Mouse (Mus musculus) kidney, adult 2 months (tissue): ENCODE measurements around the gene Zfp36l1. TPM values are rescaled to one million over a fixed set of nuclear protein-coding genes. Genes with fewer than 3 reads are reported as not detected.

Source experiments
- DNase-seq: peaks from one replicate; pipeline ENCODE4 v3.0.0; 2021
- H3K27ac ChIP-seq: fragments of 200-500 bp; 2 replicates; pipeline ENCODE4 v1.5.1; 2012; ENCODE audit warnings: low read depth, low read length, control low read depth, inconsistent platforms; ENCODE audit not compliant: insufficient read depth
- H3K27me3 ChIP-seq: fragments of 200-500 bp; replicated peaks from 2 replicates; pipeline ENCODE4 v1.6.1; 2012; ENCODE audit warnings: mild to moderate bottlenecking, moderate library complexity, low read length, inconsistent platforms; ENCODE audit not compliant: control insufficient read depth, insufficient read depth
- H3K36me3 ChIP-seq: fragments of 200-500 bp; 2 replicates; pipeline ENCODE4 v1.6.1; 2012; ENCODE audit warnings: mild to moderate bottlenecking, moderate library complexity, low read length, inconsistent platforms; ENCODE audit not compliant: control insufficient read depth, insufficient read depth
- H3K4me1 ChIP-seq: fragments of 200-500 bp; 2 replicates; pipeline ENCODE4 v1.6.1; 2011; ENCODE audit warnings: low read length; ENCODE audit not compliant: control insufficient read depth, insufficient read depth
- H3K4me3 ChIP-seq: fragments of 200-500 bp; 2 replicates; pipeline ENCODE4 v1.5.1; 2011; ENCODE audit warnings: mild to moderate bottlenecking, low read depth, low read length, control low read depth; ENCODE audit not compliant: insufficient read depth
- CTCF ChIP-seq: fragments of 200-500 bp; conservative IDR thresholded peaks from 2 replicates; pipeline ENCODE4 v1.5.1; 2011; ENCODE audit warnings: low read depth, mild to moderate bottlenecking, control low read depth, low read length, moderate library complexity, mixed read lengths; ENCODE audit not compliant: insufficient read depth, insufficient read length
- POLR2A ChIP-seq: fragments of 200-500 bp; IDR thresholded peaks from one replicate; pipeline ENCODE4 v1.6.1; 2011; ENCODE audit warnings: low read depth, low read length, control low read depth
- WGBS: fragments of 180-500 bp; shearing (Covaris S2); methylation state at CpG from one replicate; pipeline ENCODE4 v1.1.7; 2018; 5-methylcytosine and 5-hydroxymethylcytosine counted together
- polyA plus RNA-seq: library from polyadenylated mRNA; depleted of rRNA; stranded (reverse); fragments of >200 nt; gene quantifications from 2 replicates; pipeline ENCODE4 v1.2.3, GENCODE M21; 2012; rRNA removed

Zfp36l1 gene
- polyA plus RNA-seq = 109 and 111 TPM in 2 replicates

- H3K36me3 ChIP-seq = peaks cover 14% of the 10 kb centered on the region
- peak; percentile 98 for DNase-seq
- H3K27ac ChIP-seq = peak within 1 kb of the TSS; percentile 99
- no peaks in the 10 kb centered on the region for H3K27me3 ChIP-seq
- TF ChIP-seq CTCF (no peak), POLR2A (peak; percentile 99)
- H3K4me1 ChIP-seq = peaks cover 4% of the 10 kb centered on the region; the same call in 1 of the 2 replicates
- WGBS = under 1% methylated on average over 39 of the region's 42 CpGs
- peak within 1 kb of the TSS; percentile 98 for H3K4me3 ChIP-seq
Observed at GRCm38 (mm10) chr12:80112852-80113551, at the start of gene Zfp36l1. Gene Zfp36l1 (minus strand): TSS chr12:80113013.

DNA sequence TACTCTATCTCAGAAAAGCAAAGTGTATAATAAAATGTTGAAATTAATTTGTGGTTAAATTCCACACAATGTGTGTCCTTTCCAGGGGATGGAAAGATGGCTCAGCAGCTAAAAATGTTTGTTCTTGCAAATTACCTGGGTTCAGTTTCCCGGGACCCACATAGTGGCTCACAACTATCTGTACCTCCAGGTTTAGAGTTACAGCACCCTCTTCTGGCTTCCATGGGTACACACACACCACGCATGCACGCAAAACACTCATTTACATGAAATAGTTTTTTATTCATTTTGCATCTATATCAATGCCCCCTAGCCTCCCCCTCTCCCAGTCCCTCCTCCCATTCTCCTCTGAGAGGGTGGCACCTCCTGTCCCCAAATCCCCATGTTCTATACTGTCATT lies 49.6 kb upstream of the Zfp36l1 start:
- 88% methylated on average over 3 of the region's 3 CpGs for WGBS
- Histone ChIP-seq H3K4me1 (no peaks in the 10 kb centered on the region), H3K36me3 (no peaks in the 10 kb centered on the region), H3K4me3 (no peak overlapping the region), H3K27ac (no peak overlapping the region), H3K27me3 (no peaks in the 10 kb centered on the region)
- DNase-seq = no peak
- TF ChIP-seq CTCF (0 out of 2 replicates have a peak, but pooled peaks have one; percentile 19), POLR2A (no peak)

GRCm38 (mm10) chr12:80157675-80158074 lies 44.9 kb upstream of the Zfp36l1 start:
- Histone ChIP-seq H3K27me3 (no peaks in the 10 kb centered on the region), H3K4me1 (no peaks in the 10 kb centered on the region), H3K27ac (no peak overlapping the region), H3K4me3 (no peak overlapping the region), H3K36me3 (no peaks in the 10 kb centered on the region)
- TF ChIP-seq CTCF (peak; percentile 24; the same call in 1 of the 2 replicates), POLR2A (no peak)
- WGBS = 3% methylated on average over 5 of the region's 5 CpGs
- DNase-seq = peak; percentile 41

DNA sequence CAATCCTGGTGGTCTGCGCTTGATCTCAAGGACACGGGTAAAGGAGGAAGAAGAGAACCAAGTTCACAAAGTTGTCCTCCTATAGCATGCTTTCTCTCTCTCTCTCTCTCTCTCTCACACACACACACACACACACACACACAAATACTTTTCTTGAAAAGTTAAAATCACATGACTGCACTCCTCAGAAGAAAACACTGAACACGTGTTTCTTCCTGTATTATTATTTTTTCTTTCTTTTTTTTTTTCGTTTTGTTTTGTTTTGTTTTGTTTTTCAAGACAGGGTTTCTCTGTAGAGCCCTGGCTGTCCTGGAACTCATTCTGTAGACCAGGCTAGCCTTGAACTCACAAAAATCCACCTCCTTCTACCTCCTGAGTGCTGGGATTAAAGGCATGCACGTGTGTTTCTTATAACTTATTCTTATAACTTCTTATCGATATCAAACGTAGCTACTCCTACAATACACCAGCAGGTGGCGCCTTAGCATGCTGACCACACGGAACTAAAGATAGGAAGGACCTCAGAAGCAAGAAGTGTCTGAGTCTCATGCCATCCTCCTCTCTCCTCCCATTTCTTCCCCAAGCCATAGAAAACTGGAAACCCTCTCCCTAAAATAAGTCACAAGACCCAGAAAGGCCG lies 41.0 kb upstream of the Zfp36l1 start:
- H3K27ac ChIP-seq = no peak overlapping the region
- no peak overlapping the region for H3K4me3 ChIP-seq
- DNase-seq = peak; percentile 59
- no peaks in the 10 kb centered on the region for H3K27me3 ChIP-seq
- 0 out of 2 replicates have a peak, but pooled peaks cover 2% of the 10 kb centered on the region for H3K4me1 ChIP-seq
- WGBS = 32% methylated on average over 10 of the region's 10 CpGs
- TF ChIP-seq POLR2A (no peak), CTCF (peak; percentile 73)
- H3K36me3 ChIP-seq = no peaks in the 10 kb centered on the region

DNA sequence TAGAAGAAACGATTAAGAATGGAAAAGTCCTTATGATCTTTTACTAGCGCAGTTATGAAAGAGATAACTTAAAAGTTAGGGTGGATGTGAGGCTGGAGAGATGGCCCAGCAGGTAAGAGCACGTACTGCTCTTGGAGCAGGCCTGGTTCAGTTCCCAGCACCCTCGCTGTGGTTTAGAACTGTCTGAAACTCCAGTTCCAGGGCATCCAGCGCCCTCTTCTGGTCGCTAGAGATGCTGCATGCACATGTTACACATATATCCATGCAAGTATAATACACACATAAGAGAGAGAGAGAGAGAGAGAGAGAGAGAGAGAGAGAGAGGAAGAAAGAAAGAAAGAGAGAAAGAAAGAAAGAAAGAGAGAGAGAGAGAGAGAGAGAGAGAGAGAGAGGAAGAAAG lies 40.3 kb upstream of the Zfp36l1 start:
- Histone ChIP-seq H3K36me3 (no peaks in the 10 kb centered on the region), H3K27ac (no peak overlapping the region), H3K4me3 (no peak overlapping the region), H3K4me1 (0 out of 2 replicates have a peak, but pooled peaks cover 2% of the 10 kb centered on the region), H3K27me3 (no peaks in the 10 kb centered on the region)
- DNase-seq = no peak
- TF ChIP-seq POLR2A = no peak
- peak; percentile 15; the same call in 1 of the 2 replicates for TF ChIP-seq CTCF
- WGBS = 85% methylated on average over 6 of the region's 6 CpGs

- no peaks in the 10 kb centered on the region for H3K27me3 ChIP-seq
- no peak for DNase-seq
- TF ChIP-seq CTCF (0 out of 2 replicates have a peak, but pooled peaks have one; percentile 22), POLR2A (no peak)
- H3K36me3 ChIP-seq = no peaks in the 10 kb centered on the region
- no peak overlapping the region for H3K4me3 ChIP-seq
- no peak overlapping the region for H3K27ac ChIP-seq
- H3K4me1 ChIP-seq = 0 out of 2 replicates have a peak, but pooled peaks cover 2% of the 10 kb centered on the region
- WGBS = 91% methylated on average over 6 of the region's 6 CpGs
Observed at GRCm38 (mm10) chr12:80151821-80152220, 39.0 kb upstream of the Zfp36l1 start.

DNA sequence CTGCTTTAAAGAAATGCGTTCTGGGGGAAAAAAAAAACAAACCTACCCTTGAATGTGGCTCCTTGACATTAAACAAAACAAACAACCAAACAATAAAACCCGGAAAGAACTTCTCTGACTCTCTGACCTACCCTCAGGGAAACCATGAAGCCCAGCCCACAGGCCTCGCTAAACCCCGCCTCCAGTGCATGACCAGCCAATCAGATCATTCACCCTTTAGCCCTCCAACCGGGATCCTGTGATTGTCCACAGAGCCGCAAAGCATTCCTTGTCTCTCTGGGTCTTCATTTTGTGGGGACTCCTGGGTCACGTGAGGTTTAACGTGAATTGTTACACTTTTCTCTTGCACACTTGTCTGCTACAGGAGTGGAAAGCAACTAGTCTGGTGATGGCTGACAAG lies 37.8 kb upstream of the Zfp36l1 start:
- DNase-seq = peak; percentile 63
- no peak overlapping the region; the same call in 1 of the 2 replicates for H3K4me3 ChIP-seq
- H3K27me3 ChIP-seq = no peaks in the 10 kb centered on the region
- 39% methylated on average over 8 of the region's 8 CpGs for WGBS
- no peak for TF ChIP-seq CTCF
- TF ChIP-seq POLR2A = no peak
- no peaks in the 10 kb centered on the region for H3K36me3 ChIP-seq
- H3K27ac ChIP-seq = no peak overlapping the region
- H3K4me1 ChIP-seq = 0 out of 2 replicates have a peak, but pooled peaks cover 2% of the 10 kb centered on the region
